Mouse (Mus musculus) hindlimb bud, embryonic 11.5 days (tissue): ENCODE data around the gene Nos1.

Source experiments
- DNase-seq: peaks from one replicate; pipeline ENCODE4 v3.0.0-alpha.2; 2012; ENCODE audit warnings: low read depth, low spot score; ENCODE audit errors: extremely low spot score

The Nos1 gene

DNA sequence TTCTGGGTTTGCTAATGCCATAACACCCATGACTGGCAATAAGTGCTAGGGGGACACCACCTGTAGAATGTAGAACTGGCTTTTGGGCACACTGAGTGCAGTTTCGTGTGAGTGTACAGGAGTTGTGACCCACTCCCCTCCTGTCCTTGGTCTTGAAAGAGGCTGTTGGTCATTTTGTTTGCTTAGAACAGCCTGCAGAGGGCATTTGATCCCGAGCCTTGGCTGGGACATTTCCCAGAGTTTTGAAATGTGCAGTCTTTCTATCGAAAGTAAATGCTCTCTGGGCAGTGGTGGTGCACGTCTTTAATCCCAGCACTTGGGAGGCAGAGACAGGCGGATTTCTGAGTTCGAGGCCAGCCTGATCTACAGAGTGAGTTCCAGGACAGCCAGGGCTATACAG is 215.1 kb downstream of the Nos1 start:
- no peak for DNase-seq

DNA sequence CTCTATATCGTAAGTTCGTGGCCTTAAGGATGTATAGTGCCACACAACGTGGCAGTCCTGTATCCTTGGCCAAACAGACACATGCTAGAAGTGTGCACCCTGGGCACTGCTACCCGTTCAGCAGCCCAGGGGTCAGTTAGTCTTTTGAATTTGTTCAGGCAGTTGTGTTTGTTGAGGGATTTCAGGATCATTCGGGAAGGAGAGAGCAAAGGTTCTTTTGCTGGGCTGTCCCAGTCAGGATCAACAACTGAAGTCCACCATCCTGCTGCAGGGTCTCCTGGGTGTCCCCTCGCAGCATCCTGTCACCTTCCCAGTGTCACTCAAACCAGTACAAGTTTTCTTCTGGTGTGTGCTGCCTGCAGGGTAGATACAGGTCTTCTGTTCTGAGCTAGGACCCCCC is 215.7 kb downstream of the Nos1 start:
- no peak for DNase-seq

- DNase-seq = no peak
Measured at GRCm38 (mm10) chr5:117997434-117997970, 216.7 kb downstream of the Nos1 start.

GRCm38 (mm10) chr5:117999061-117999460 is 218.2 kb downstream of the Nos1 start:
- DNase-seq = no peak

DNA sequence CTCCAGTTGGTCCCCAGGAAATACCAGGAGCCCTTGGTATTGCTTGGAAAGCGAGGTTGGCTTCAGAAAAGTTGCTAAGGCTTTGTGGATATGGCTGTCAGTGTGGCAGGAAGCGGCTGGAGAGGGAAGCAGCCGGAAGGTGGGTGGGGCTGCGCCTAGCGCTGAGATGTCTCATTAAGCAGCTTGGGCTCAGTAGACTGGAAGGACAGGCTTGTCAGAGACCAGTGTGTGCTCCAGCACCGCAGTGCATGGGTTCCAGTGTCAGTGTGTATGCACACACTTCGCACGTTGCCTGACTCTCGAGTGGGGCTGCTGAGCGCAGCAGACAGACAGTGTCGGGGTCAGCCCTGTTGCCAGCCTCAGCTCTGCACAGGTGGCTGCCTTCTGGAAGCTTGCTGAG is 218.8 kb downstream of the Nos1 start:
- no peak for DNase-seq

DNA sequence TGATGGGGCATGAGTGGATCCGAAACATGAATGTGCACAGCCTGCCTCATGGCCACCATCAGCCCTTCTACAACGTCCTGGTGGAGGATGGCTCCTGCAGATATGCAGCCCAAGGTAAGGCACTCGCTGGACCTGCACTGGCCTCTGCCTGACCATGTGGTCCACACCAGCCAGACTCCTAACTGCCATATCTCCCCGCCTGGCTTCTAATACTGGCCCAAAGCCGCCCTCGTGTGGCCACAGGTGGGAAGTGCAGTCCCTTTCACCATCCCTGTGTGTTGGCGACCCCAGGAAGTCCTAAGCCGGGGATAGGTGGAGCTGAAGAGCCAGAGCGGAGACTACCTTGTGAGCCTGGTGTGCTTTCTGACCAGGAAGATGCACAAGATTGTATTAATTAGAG is 221.2 kb downstream of the Nos1 start:
- peak; percentile 26 for DNase-seq

DNA sequence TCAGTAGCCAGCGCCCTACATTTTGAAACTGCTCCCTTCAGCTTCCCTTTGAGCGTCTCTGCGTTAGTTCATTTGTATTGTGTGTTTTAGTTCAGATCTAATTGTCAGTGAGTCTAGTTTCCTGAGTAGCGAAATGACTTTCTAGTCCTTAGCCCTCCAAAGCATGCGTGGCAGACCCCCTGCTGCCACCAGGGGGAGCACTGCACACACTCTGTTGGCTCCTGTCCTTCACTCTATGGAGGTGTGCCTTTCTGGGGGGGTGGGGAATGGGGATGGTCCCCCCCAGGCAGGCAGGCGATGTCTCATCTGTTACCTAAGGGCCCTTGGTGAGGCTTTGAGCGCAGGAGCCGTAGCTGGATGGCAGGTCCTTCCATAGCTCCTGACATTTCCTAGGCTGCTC is 223.8 kb downstream of the Nos1 start:
- DNase-seq = no peak

DNA sequence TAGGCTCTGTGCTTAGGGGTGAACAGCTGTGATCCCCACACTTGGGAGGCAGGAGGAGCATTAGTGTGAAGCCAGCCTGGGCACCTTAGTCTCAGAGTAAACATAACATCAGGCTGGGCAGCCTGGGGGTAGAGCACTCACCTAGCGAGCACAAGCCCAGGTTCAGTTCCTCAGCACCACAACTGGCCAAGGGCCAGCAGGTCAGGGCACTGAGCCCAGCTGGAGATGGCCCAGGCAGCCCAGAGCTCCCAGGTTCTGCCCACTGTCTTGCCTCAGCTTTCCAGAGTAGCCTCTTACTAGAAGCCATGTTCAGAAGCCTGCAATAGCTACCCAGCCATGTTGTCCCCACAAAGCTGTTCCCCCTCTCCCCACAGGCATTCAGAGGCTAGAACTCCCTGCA is 224.9 kb downstream of the Nos1 start:
- DNase-seq = no peak

GRCm38 (mm10) chr5:118008344-118008743 is 227.5 kb downstream of the Nos1 start:
- no peak for DNase-seq
